Mouse (Mus musculus): ENCODE measurements around the gene Fmnl3. TPM values are rescaled to one million over a fixed set of nuclear protein-coding genes. Genes with fewer than 3 reads are reported as not detected.

Fmnl3 gene
- total and polyA plus RNA-seq, 3 experiments: 14.6 to 18.6 (median 18.1) TPM

GRCm38 (mm10) chr15:99285189-99285535 lies 85.1 kb downstream of the Fmnl3 start:
- H3K79me2 ChIP-seq (replicated peaks; ENCODE audit: control insufficient read depth, insufficient read depth, low read length): no peaks in the 10 kb centered on the region
- no peaks in the 10 kb centered on the region for H3K36me3 ChIP-seq (ENCODE audit: control insufficient read depth, insufficient read depth, low read length)
- intact Hi-C loops (cut with DNase I): no loop called here
- no peak overlapping the region for H3K4me3 ChIP-seq
- TF ChIP-seq POLR2A (IDR thresholded peaks at IDR 0.05; ENCODE audit: insufficient read depth, low read depth, low read length): no peak
- TF ChIP-seq CTCF (IDR thresholded peaks at IDR 0.05): no peak
- TF ChIP-seq EP300 (IDR thresholded peaks at IDR 0.05; ENCODE audit: insufficient read depth, low read depth, low read length): no peak
- no peak overlapping the region for H3K9ac ChIP-seq (ENCODE audit: low read depth, low read length)
- 66% methylated on average over 8 of the region's 8 CpGs for WGBS
- no peaks in the 10 kb centered on the region for H3K27me3 ChIP-seq (ENCODE audit: control insufficient read depth, insufficient read depth, low read length)
- no peak overlapping the region for H3K27ac ChIP-seq
- H3K4me1 ChIP-seq (ENCODE audit: control insufficient read depth, insufficient read depth, low read length): no peaks in the 10 kb centered on the region
- DNase-seq: no peak

DNA sequence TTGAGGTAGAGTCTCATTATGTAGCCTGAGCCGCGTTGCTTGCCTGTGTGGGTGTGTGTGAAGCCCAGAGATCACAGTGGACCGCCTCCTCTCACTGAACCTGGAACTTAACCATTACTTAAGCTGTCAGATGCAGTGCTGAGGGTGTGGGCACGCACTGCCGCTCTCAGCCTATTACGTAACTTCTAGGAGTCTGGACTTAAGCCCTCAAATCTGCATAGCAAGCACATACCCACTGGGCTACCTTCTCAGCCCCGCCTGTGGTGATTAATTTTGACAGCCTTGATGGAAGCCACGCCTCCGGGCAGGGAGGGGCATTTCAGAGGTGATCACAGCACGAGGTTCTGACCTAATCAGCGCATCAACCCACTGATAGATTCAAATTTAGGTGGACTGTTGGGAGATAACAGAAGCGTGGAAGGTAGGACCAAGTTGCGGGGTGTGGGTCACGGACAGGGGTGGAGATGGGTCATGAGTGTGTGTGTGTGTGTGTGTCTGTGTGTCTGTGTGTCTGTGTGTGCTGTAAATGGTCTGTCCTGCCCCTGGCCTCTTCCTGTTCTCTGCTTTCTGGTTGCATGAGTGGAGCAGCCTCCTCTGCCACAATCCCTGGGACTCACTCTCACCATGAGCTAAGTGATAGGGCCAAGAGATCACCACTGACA lies 85.6 kb downstream of the Fmnl3 start:
- peak in 1 of 2 experiments; percentile 27 for DNase-seq
- intact Hi-C loops (cut with DNase I): no loop called here
- WGBS: 51% methylated on average over 14 of the region's 14 CpGs
- no peak overlapping the region for H3K27ac ChIP-seq
- H3K27me3 ChIP-seq (ENCODE audit: control insufficient read depth, insufficient read depth, low read length): no peaks in the 10 kb centered on the region
- H3K4me3 ChIP-seq: no peak overlapping the region
- H3K36me3 ChIP-seq (ENCODE audit: control insufficient read depth, insufficient read depth, low read length): no peaks in the 10 kb centered on the region
- TF ChIP-seq EP300 (IDR thresholded peaks at IDR 0.05; ENCODE audit: insufficient read depth, low read depth, low read length): no peak
- TF ChIP-seq POLR2A (IDR thresholded peaks at IDR 0.05; ENCODE audit: insufficient read depth, low read depth, low read length): no peak
- TF ChIP-seq CTCF (IDR thresholded peaks at IDR 0.05): no peak
- no peaks in the 10 kb centered on the region for H3K79me2 ChIP-seq (replicated peaks; ENCODE audit: control insufficient read depth, insufficient read depth, low read length)
- no peaks in the 10 kb centered on the region for H3K4me1 ChIP-seq (ENCODE audit: control insufficient read depth, insufficient read depth, low read length)
- H3K9ac ChIP-seq (ENCODE audit: low read depth, low read length): no peak overlapping the region

DNA sequence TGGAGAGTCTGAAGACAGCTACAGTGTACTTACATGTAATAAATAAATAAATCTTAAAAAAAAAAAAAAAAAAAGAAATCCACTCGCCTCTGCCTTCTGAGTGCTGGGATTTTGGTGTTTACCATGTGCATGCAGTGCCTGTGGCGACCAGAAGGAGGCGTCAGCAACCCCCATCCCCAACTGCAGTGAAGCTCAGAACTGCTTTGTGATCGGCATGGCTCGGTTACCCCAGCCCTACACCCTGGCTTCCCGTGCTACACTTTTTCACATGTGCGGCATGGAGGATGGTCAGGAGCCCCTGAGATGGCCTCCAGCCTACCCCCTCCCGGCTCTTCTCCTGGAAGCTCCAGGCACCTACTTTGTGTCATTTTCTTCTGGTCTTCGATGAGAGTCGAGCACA lies 86.8 kb downstream of the Fmnl3 start:
- H3K9ac ChIP-seq (ENCODE audit: low read depth, low read length): no peak overlapping the region
- no peak overlapping the region for H3K27ac ChIP-seq
- no peaks in the 10 kb centered on the region for H3K4me1 ChIP-seq (ENCODE audit: control insufficient read depth, insufficient read depth, low read length)
- H3K27me3 ChIP-seq (ENCODE audit: control insufficient read depth, insufficient read depth, low read length): no peaks in the 10 kb centered on the region
- intact Hi-C loops (cut with DNase I): no loop called here
- H3K36me3 ChIP-seq (ENCODE audit: control insufficient read depth, insufficient read depth, low read length): no peaks in the 10 kb centered on the region
- TF ChIP-seq CTCF (IDR thresholded peaks at IDR 0.05) (peak; percentile 66), EP300 (IDR thresholded peaks at IDR 0.05; ENCODE audit: insufficient read depth, low read depth, low read length) (no peak)
- WGBS: 62% methylated on average over 10 of the region's 10 CpGs
- no peaks in the 10 kb centered on the region for H3K79me2 ChIP-seq (replicated peaks; ENCODE audit: control insufficient read depth, insufficient read depth, low read length)
- no peak overlapping the region for H3K4me3 ChIP-seq
- DNase-seq: peak in 1 of 2 experiments; percentile 11

- Histone ChIP-seq H3K4me3 (no peak overlapping the region), H3K27me3 (ENCODE audit: control insufficient read depth, insufficient read depth, low read length) (no peaks in the 10 kb centered on the region), H3K4me1 (ENCODE audit: control insufficient read depth, insufficient read depth, low read length) (no peaks in the 10 kb centered on the region), H3K36me3 (ENCODE audit: control insufficient read depth, insufficient read depth, low read length) (no peaks in the 10 kb centered on the region), H3K27ac (no peak overlapping the region), H3K9ac (ENCODE audit: low read depth, low read length) (no peak overlapping the region), H3K79me2 (replicated peaks; ENCODE audit: control insufficient read depth, insufficient read depth, low read length) (no peaks in the 10 kb centered on the region)
- TF ChIP-seq CTCF (IDR thresholded peaks at IDR 0.05): no peak
- no peak for TF ChIP-seq EP300 (IDR thresholded peaks at IDR 0.05; ENCODE audit: insufficient read depth, low read depth, low read length)
- TF ChIP-seq POLR2A (IDR thresholded peaks at IDR 0.05; ENCODE audit: insufficient read depth, low read depth, low read length): no peak
- 75% methylated on average over 7 of the region's 7 CpGs for WGBS
- intact Hi-C loops (cut with DNase I): no loop called here
- DNase-seq: no peak
Measured at GRCm38 (mm10) chr15:99278271-99278670, 92.0 kb downstream of the Fmnl3 start.

- 83% methylated on average over 8 of the region's 8 CpGs for WGBS
- intact Hi-C loops (cut with DNase I): no loop called here
Measured at GRCm38 (mm10) chr15:99276095-99276494, 94.2 kb downstream of the Fmnl3 start.

More at GRCm38 (mm10) chr15:99276095-99276494, 94.2 kb downstream of the Fmnl3 start:
- Histone ChIP-seq H3K79me2 (replicated peaks; ENCODE audit: control insufficient read depth, insufficient read depth, low read length) (no peaks in the 10 kb centered on the region), H3K4me1 (ENCODE audit: control insufficient read depth, insufficient read depth, low read length) (no peaks in the 10 kb centered on the region), H3K27me3 (ENCODE audit: control insufficient read depth, insufficient read depth, low read length) (no peaks in the 10 kb centered on the region), H3K9ac (ENCODE audit: low read depth, low read length) (no peak overlapping the region), H3K4me3 (no peak overlapping the region), H3K36me3 (ENCODE audit: control insufficient read depth, insufficient read depth, low read length) (no peaks in the 10 kb centered on the region), H3K27ac (no peak overlapping the region)
- no peak for DNase-seq
- TF ChIP-seq EP300 (IDR thresholded peaks at IDR 0.05; ENCODE audit: insufficient read depth, low read depth, low read length) (no peak), CTCF (IDR thresholded peaks at IDR 0.05) (no peak), POLR2A (IDR thresholded peaks at IDR 0.05; ENCODE audit: insufficient read depth, low read depth, low read length) (no peak)

Other genes with a start within 250 kb of the Fmnl3 start
- 1 to 10 TPM; 6.6 to 6.7 TPM for gene Spats2, start 244.6 kb downstream of the Fmnl3 start, total RNA-seq (2021)
- gene Spats2, start 244.6 kb downstream of the Fmnl3 start, polyA plus RNA-seq (2012; rRNA removed): 5.3 and 6.7 TPM in 2 replicates
- under 1 TPM; 0.05 to 0.08 TPM for gene Kcnh3, start 145.6 kb downstream of the Fmnl3 start, total RNA-seq (2021)
- 0.23 and 0.37 TPM in 2 replicates for gene Kcnh3, start 145.6 kb downstream of the Fmnl3 start, polyA plus RNA-seq (2012; rRNA removed)
- gene Mcrs1, start 118.5 kb downstream of the Fmnl3 start, total RNA-seq (2021): 10 to 100 TPM; 44.2 to 52.3 TPM
- 62.1 and 67.1 TPM in 2 replicates for gene Mcrs1, start 118.5 kb downstream of the Fmnl3 start, polyA plus RNA-seq (2012; rRNA removed)
- 10 to 100 TPM; 18.9 to 23.4 TPM for gene Prpf40b, start 75.4 kb downstream of the Fmnl3 start, total RNA-seq (2021)
- 39.5 and 39.7 TPM in 2 replicates for gene Prpf40b, start 75.4 kb downstream of the Fmnl3 start, polyA plus RNA-seq (2012; rRNA removed)
- gene Fam186b, start 74.6 kb downstream of the Fmnl3 start, total RNA-seq (2021): not detected
- gene Fam186b, start 74.6 kb downstream of the Fmnl3 start, polyA plus RNA-seq (2012; rRNA removed): 0.20 TPM in 1 of 2 replicates, not detected in the other
- gene Tmbim6, start 22.4 kb upstream of the Fmnl3 start, total RNA-seq (2021): 100 to 1,000 TPM; 207 to 253 TPM
- gene Tmbim6, start 22.4 kb upstream of the Fmnl3 start, polyA plus RNA-seq (2012; rRNA removed): 334 and 409 TPM in 2 replicates
- gene Nckap5l, start 87.3 kb upstream of the Fmnl3 start, total RNA-seq (2021): 1 to 10 TPM; 4.2 to 5.2 TPM
- 3.5 and 4.5 TPM in 2 replicates for gene Nckap5l, start 87.3 kb upstream of the Fmnl3 start, polyA plus RNA-seq (2012; rRNA removed)
- gene Bcdin3d, start 104.2 kb upstream of the Fmnl3 start, total RNA-seq (2021): 1 to 10 TPM; 2.5 to 3.1 TPM
- gene Bcdin3d, start 104.2 kb upstream of the Fmnl3 start, polyA plus RNA-seq (2012; rRNA removed): 4.2 and 4.3 TPM in 2 replicates
- under 1 TPM; 0.07 to 0.39 TPM for gene Faim2, start 157.7 kb upstream of the Fmnl3 start, total RNA-seq (2021)
- gene Faim2, start 157.7 kb upstream of the Fmnl3 start, polyA plus RNA-seq (2012; rRNA removed): 0.26 and 0.53 TPM in 2 replicates
- gene Aqp2, start 208.6 kb upstream of the Fmnl3 start, total RNA-seq (2021): under 1 TPM in 1 of 2 experiments, not detected in 1; 0.34 TPM
- gene Aqp2, start 208.6 kb upstream of the Fmnl3 start, polyA plus RNA-seq (2012; rRNA removed): 0.23 and 0.26 TPM in 2 replicates
- under 1 TPM in 1 of 2 experiments, not detected in 1; 0.42 TPM for gene Aqp5, start 220.3 kb upstream of the Fmnl3 start, total RNA-seq (2021)
- 0.91 and 7.2 TPM in 2 replicates for gene Aqp5, start 220.3 kb upstream of the Fmnl3 start, polyA plus RNA-seq (2012; rRNA removed)
- under 1 TPM; 0.18 to 0.27 TPM for gene Aqp6, start 230.9 kb upstream of the Fmnl3 start, total RNA-seq (2021)
- gene Aqp6, start 230.9 kb upstream of the Fmnl3 start, polyA plus RNA-seq (2012; rRNA removed): 0.08 and 0.18 TPM in 2 replicates

Data from heart, adult 2 months (tissue).